Mouse (Mus musculus) heart, adult 2 months (tissue): ENCODE measurements around the gene Sept11.

Experiments used
- CTCF ChIP-seq: fragments of 200-600 bp; IDR thresholded peaks from 2 replicates; pipeline ENCODE4 v1.8.1; 2022; ENCODE audit warnings: antibody characterized with exemption, mild to moderate bottlenecking, moderate library complexity
- EP300 ChIP-seq: fragments of 200-500 bp; IDR thresholded peaks from 2 replicates; pipeline ENCODE4 v1.6.1; 2011; ENCODE audit warnings: low read depth, low read length, control low read depth; ENCODE audit not compliant: insufficient read depth

- TF ChIP-seq EP300: no peak
- no peak for TF ChIP-seq CTCF
Observed at GRCm38 (mm10) chr5:93124031-93124826, 31.0 kb downstream of the Sept11 start.
